Mouse (Mus musculus) CH12.LX (cell line): ENCODE data around the gene Gns. TPM values are rescaled to one million over a fixed set of nuclear protein-coding genes. Genes with fewer than 3 reads are reported as not detected.

Source experiments
- DNase-seq: peaks from one replicate; pipeline ENCODE4 v3.0.0-alpha.2; 2013; ENCODE audit errors: extremely low read depth
- H3K27ac ChIP-seq: 2 replicates; pipeline ENCODE4 v1.5.1; 2012; ENCODE audit warnings: low read depth, mild to moderate bottlenecking, control low read depth, moderate library complexity; ENCODE audit not compliant: insufficient read depth
- H3K27me3 ChIP-seq: replicated peaks from 2 replicates; pipeline ENCODE3; 2012; ENCODE audit warnings: inconsistent platforms
- H3K36me3 ChIP-seq, 2 experiments: replicated peaks in 1 of 2; 2 replicates each; pipeline versions ENCODE3 to v1.6.1; 2012; ENCODE audit warnings: inconsistent platforms in 1 of 2, low read length in 1 of 2, mild to moderate bottlenecking in 1 of 2, mixed read lengths in 1 of 2, moderate library complexity in 1 of 2; ENCODE audit not compliant: control insufficient read depth in 1 of 2, insufficient read depth in 1 of 2
- H3K4me1 ChIP-seq, 2 experiments: 2 replicates each; pipeline ENCODE4 v1.6.1; 2012; ENCODE audit warnings: inconsistent platforms in 1 of 2, moderate library complexity in 1 of 2; ENCODE audit not compliant: insufficient read depth in 2 of 2, control insufficient read depth in 1 of 2
- H3K4me2 ChIP-seq: 2 replicates; pipeline ENCODE4 v1.6.1; 2012; ENCODE audit warnings: low read depth, mild to moderate bottlenecking, control low read depth; ENCODE audit not compliant: poor library complexity, insufficient read depth, severe bottlenecking
- H3K4me3 ChIP-seq, 3 experiments: fragments of 150-350 bp in 1 of 3; sonication (generic) in 1 of 3; replicated peaks in 1 of 3; 2 replicates each; pipeline versions ENCODE3 to v1.5.1; 2011 to 2012; ENCODE audit warnings: low read depth in 2 of 3, low read length in 2 of 3, mild to moderate bottlenecking in 2 of 3, moderate library complexity in 2 of 3, control low read depth in 1 of 3, improper control_type of control experiment in 1 of 3, inconsistent platforms in 1 of 3, mixed read lengths in 1 of 3; ENCODE audit not compliant: poor library complexity in 1 of 3
- H3K79me2 ChIP-seq: replicated peaks from 2 replicates; pipeline ENCODE4 v1.6.1; 2012; ENCODE audit warnings: mild to moderate bottlenecking, moderate library complexity; ENCODE audit not compliant: control insufficient read depth, poor library complexity, insufficient read depth, severe bottlenecking; ENCODE audit errors: extremely low read depth
- H3K9ac ChIP-seq: 2 replicates; pipeline ENCODE4 v1.6.1; 2012; ENCODE audit warnings: low read depth, mild to moderate bottlenecking, control low read depth, moderate library complexity; ENCODE audit not compliant: insufficient read depth
- H3K9me3 ChIP-seq: replicated peaks from 2 replicates; pipeline ENCODE3; 2012; ENCODE audit warnings: low read length, inconsistent platforms, mixed read lengths
- BHLHE40 ChIP-seq: IDR thresholded peaks from 2 replicates; pipeline ENCODE4 v1.6.1; 2011; ENCODE audit warnings: mild to moderate bottlenecking, low read depth, low read length, improper control_type of control experiment
- CHD1 ChIP-seq: IDR thresholded peaks from 2 replicates; pipeline ENCODE4 v1.6.1; 2012; ENCODE audit warnings: low read depth, low read length, improper control_type of control experiment, inconsistent platforms
- CHD2 ChIP-seq: IDR thresholded peaks from 2 replicates; pipeline ENCODE4 v1.6.1; 2011; ENCODE audit warnings: low read length, improper control_type of control experiment
- EP300 ChIP-seq: IDR thresholded peaks from 2 replicates; pipeline ENCODE4 v1.6.1; 2011; ENCODE audit warnings: low read length, improper control_type of control experiment
- ETS1 ChIP-seq: conservative IDR thresholded peaks from 2 replicates; pipeline ENCODE4 v1.6.1; 2012; ENCODE audit warnings: low read depth, mild to moderate bottlenecking, inconsistent platforms, low read length, improper control_type of control experiment, moderate library complexity
- GABPA ChIP-seq: IDR thresholded peaks from 2 replicates; pipeline ENCODE4 v1.6.1; 2012; ENCODE audit warnings: low read depth, low read length, improper control_type of control experiment, inconsistent platforms; ENCODE audit not compliant: insufficient replicate concordance
- IRF4 ChIP-seq: IDR thresholded peaks from 2 replicates; pipeline ENCODE4 v1.6.1; 2014; ENCODE audit warnings: low read depth, mild to moderate bottlenecking, inconsistent platforms, low read length, improper control_type of control experiment
- KAT2A ChIP-seq: IDR thresholded peaks from 2 replicates; pipeline ENCODE4 v1.6.1; 2012; ENCODE audit warnings: low read length, improper control_type of control experiment, inconsistent platforms; ENCODE audit not compliant: insufficient replicate concordance
- MAFK ChIP-seq: IDR thresholded peaks from 2 replicates; pipeline ENCODE4 v1.6.1; 2011; ENCODE audit warnings: low read length, improper control_type of control experiment; ENCODE audit not compliant: insufficient replicate concordance
- MEF2A ChIP-seq: IDR thresholded peaks from 2 replicates; pipeline ENCODE4 v1.6.1; 2014; ENCODE audit warnings: low read depth, mild to moderate bottlenecking, inconsistent platforms, low read length, improper control_type of control experiment, borderline replicate concordance
- MXI1 ChIP-seq: IDR thresholded peaks from 2 replicates; pipeline ENCODE4 v1.6.1; 2011; ENCODE audit warnings: mild to moderate bottlenecking, low read depth, low read length, improper control_type of control experiment
- MYC ChIP-seq: IDR thresholded peaks from 2 replicates; pipeline ENCODE4 v1.6.1; 2011; ENCODE audit warnings: low read depth, mild to moderate bottlenecking, improper control_type of control experiment, low read length
- RCOR1 ChIP-seq: conservative IDR thresholded peaks from 2 replicates; pipeline ENCODE4 v1.6.1; 2012; ENCODE audit warnings: low read depth, mild to moderate bottlenecking, inconsistent platforms, low read length, improper control_type of control experiment
- SMC3 ChIP-seq: IDR thresholded peaks from 2 replicates; pipeline ENCODE4 v1.6.1; 2011; ENCODE audit warnings: low read depth, low read length, improper control_type of control experiment
- TBP ChIP-seq: conservative IDR thresholded peaks from 2 replicates; pipeline ENCODE4 v1.6.1; 2011; ENCODE audit warnings: low read depth, low read length, improper control_type of control experiment
- TCF12 ChIP-seq: IDR thresholded peaks from 2 replicates; pipeline ENCODE4 v1.6.1; 2014; ENCODE audit warnings: low read depth, mild to moderate bottlenecking, inconsistent platforms, low read length, improper control_type of control experiment
- UBTF ChIP-seq: IDR thresholded peaks from 2 replicates; pipeline ENCODE4 v1.6.1; 2012; ENCODE audit warnings: low read depth, mild to moderate bottlenecking, inconsistent platforms, low read length, improper control_type of control experiment, moderate library complexity
- USF2 ChIP-seq: conservative IDR thresholded peaks from 2 replicates; pipeline ENCODE4 v1.6.1; 2011; ENCODE audit warnings: low read depth, low read length, improper control_type of control experiment
- dilution Hi-C: fragments of 300-500 bp; cut with MboI; formaldehyde crosslinking; loops from 2 replicates; pipeline ENCODE4 v1.14.3; 2020; ENCODE audit warnings: low sequenced_read_pairs; ENCODE audit not compliant: extremely low pct_unique_long_range_greater_than_20kb, extremely low pct_ligation_motif_present
- in situ Hi-C: fragments of 300-500 bp; cut with MboI; formaldehyde crosslinking; loops from 3 replicates; pipeline ENCODE4 v1.14.3; 2019; ENCODE audit warnings: low sequenced_read_pairs, low pct_ligation_motif_present, low pct_unique_long_range_greater_than_20kb, mixed read lengths
- polyA plus RNA-seq: library from polyadenylated mRNA; unstranded; fragments of >175 nt; gene quantifications from 2 replicates; pipeline ENCODE4 v1.2.1, GENCODE M21; 2012; ENCODE audit warnings: low read depth; ENCODE audit not compliant: insufficient read length
- total RNA-seq, 2 experiments: library from RNA; depleted of rRNA; stranded (reverse); fragments of 300-350 nt in 1 of 2; fragments of >200 nt in 1 of 2; gene quantifications; 2 replicates each; pipeline ENCODE4 v1.2.3; 2012 to 2014

Gns gene
- total and polyA plus RNA-seq, 3 experiments: 28.7 to 104 (median 58.2) TPM

GRCm38 (mm10) chr10:121430764-121431540, 66.1 kb downstream of the Gns start:
- dilution Hi-C loops: no loop called here
- no peak overlapping the region for H3K27ac ChIP-seq
- peaks cover 22 to 29% of the 10 kb centered on the region in 2 experiments for H3K4me1 ChIP-seq

GRCm38 (mm10) chr10:121432041-121432634, 67.2 kb downstream of the Gns start:
- no peaks in the 10 kb centered on the region for H3K27me3 ChIP-seq
- H3K27ac ChIP-seq: no peak overlapping the region
- H3K4me2 ChIP-seq: 0 out of 2 replicates have a peak overlapping the region, but pooled peaks have one; percentile 39
- H3K4me1 ChIP-seq: peaks cover 26 to 31% of the 10 kb centered on the region in 2 experiments
- no peak for DNase-seq
- dilution Hi-C loops: no loop called here
- TF ChIP-seq RCOR1: no peak
- TF ChIP-seq MEF2A: peak; percentile 44; the same call in 1 of the 2 replicates
- TF ChIP-seq, all 38 proteins: peak for 1
- H3K4me3 ChIP-seq: no peak overlapping the region
- no peak overlapping the region for H3K9ac ChIP-seq
- peaks cover 0 to 5% of the 10 kb centered on the region in 2 experiments for H3K36me3 ChIP-seq
- H3K79me2 ChIP-seq: no peaks in the 10 kb centered on the region
- no peaks in the 10 kb centered on the region for H3K9me3 ChIP-seq
- in situ Hi-C loops: no loop called here

More at GRCm38 (mm10) chr10:121430764-121431540, 66.1 kb downstream of the Gns start:
- Histone ChIP-seq H3K27me3 (no peaks in the 10 kb centered on the region), H3K36me3 (peaks cover 0 to 5% of the 10 kb centered on the region in 2 experiments), H3K79me2 (no peaks in the 10 kb centered on the region), H3K9ac (no peak overlapping the region), H3K9me3 (no peaks in the 10 kb centered on the region), H3K4me3 (no peak overlapping the region)
- DNase-seq: no peak
- in situ Hi-C loops: no loop called here
- no peak for TF ChIP-seq TCF12
- no peak for TF ChIP-seq MAFK
- no peak for TF ChIP-seq CHD2
- TF ChIP-seq GABPA: no peak
- TF ChIP-seq TBP: no peak
- TF ChIP-seq UBTF: no peak
- TF ChIP-seq USF2: no peak
- no peak for TF ChIP-seq KAT2A
- no peak for TF ChIP-seq MYC
- TF ChIP-seq EP300: no peak
- TF ChIP-seq MEF2A: no peak
- TF ChIP-seq SMC3: no peak
- TF ChIP-seq BHLHE40: no peak
- TF ChIP-seq ETS1: no peak
- no peak for TF ChIP-seq IRF4
- no peak for TF ChIP-seq CHD1
- TF ChIP-seq MXI1: no peak
- TF ChIP-seq, all 38 proteins: peak for 0
- H3K4me2 ChIP-seq: no peak overlapping the region
